Mouse (Mus musculus) fibroblast of lung, adult 2 months (primary cell): ENCODE data around the gene Fabp2.
A peak's percentile ranks its signal among the peaks of the same experiment; 100 is the strongest.
"Not testable (repeated sequence)": the region's sequence is repeated elsewhere in the genome, so short reads cannot be mapped to it uniquely, and the experiment has no call there.

Experiments used
- DNase-seq: peaks from one replicate; pipeline ENCODE4 v3.0.0-alpha.2; 2011; ENCODE audit warnings: low read depth

Gene Fabp2

DNA sequence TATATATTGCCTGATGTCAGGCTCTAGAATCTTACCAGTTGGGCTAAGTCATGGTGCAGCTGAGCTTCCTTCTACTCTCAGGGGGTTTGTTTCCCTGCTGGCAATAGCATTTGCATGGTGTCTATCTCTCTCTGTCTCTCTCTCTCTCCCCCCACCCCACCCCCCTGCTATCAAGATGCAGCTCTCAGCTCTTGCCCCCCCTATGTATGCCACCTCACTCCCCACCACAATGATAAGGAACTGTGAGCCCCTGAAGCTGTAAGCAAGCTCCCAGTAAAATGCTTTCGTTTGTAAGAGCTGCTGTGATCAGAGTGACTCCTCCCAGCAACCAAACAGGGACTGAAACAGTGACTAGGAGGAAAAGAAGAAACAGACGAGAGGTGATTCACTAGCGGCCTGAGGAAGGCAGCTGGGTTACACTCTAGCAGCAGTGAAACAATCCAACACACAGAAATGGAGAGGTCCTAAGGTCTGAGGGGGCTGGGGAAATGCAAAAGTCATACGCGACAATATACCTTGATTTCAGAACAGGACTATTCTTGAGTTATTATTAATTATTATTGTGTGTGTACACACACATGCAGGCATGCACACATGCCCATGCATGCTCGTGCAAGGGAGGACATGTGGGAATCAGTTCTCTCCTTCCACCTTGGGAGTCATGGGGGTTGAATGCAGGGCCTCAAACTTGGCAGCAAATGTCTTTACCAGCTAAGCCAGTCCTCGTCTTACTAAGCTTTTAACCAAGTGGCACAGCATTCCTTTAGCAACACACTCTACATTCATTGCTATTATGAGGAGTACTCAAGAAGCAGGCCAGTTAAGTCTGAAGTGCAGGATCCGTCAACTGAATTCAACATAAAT, 25.9 kb downstream of the Fabp2 start:
- DNase-seq = no peak

DNA sequence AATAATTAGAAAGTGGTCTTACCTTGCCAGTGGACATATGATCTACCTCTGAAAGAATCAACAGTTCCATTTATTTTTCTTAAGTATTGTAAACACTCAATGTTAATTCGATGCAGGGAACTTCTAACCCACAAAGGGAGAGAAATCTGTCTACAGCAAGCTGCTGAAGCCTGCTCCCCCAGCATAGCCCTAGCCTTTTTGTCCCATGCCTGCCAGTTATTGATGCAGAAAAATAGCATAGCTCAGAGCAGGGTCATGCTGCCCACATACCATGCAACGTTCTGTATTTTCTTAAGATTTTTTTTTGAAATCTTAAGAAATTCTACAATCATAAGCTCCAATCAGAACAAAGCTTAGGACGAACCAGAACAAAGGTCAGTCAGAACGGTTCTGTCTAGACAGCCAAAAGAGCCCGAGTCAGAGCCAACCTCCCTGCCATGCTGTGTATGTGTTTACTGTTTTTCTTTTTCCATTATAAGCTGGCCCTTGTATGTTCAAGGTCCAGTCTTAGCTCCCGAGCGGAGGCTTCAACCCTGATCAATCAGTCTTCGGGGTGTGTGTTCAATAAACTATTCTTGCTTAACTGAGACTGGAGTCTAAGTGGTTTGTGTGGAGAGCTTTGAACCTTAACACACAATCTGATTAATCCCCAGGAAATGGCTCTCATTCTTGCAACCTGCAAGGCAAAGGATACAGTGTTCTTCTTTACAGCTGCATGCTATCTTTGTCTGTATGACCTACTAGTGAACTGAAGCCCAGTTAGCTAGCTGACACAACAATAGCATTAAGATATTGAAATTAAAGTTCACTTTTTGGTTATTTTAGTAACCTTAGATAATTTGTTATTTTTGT, 27.0 kb downstream of the Fabp2 start:
- no peak for DNase-seq

DNA sequence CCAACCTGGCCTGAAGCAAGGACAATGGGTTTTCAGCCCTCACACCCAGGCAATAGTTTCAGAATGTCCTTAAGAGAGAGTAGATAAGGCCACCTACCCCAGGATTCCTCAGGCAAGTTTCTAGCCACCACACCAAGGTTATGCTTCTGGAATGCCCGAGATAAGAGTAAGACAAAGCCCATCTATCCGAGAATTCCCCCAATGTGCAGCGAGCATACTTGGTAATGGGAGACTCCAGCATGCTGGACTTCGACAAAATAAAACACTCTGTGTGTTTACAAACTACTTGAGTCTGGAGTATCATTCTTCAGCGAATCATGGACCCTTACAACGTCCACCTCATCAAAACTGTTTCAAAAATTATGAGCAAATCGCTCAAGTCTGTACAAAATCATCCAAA, 28.3 kb downstream of the Fabp2 start:
- no peak for DNase-seq

DNA sequence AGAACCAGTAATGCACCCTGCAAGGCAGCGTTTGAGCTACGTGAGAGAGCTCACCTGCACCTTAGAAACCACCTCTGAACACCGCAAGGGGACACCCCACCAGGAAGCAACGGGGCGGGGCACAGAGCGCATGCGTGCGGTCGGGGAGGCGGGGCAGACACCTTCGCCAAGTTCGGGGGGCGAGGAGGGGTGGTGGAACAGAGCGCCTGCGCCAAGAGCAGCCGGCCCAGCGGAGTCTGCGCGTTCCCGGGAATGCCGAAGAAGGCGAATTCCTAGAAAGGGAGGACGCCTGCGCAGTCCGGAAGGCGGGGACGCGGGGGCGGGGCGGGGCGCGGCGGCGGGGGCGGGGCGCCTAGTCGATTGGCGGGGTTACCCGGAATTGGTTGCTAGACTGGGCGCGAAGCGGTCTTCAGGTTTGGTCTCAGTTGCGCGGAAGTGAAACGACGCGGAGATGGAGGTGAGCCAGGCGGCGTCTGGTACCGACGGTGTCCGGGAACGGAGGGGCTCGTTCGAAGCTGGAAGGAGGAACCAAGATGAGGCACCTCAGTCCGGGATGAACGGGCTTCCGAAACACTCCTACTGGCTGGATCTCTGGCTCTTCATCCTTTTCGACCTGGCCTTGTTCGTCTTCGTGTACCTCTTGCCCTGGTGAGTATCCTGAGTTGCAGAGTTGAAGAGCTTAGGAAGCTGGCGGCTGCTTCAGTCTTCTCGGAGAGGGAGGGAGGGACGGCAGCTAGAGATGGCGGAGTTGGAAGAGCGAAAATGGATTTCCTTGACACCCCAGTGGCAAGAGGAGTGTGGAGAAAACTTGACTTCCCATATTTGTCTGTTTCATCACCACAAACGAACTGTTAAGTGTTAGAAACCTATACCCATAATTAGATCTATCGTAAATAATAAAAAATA, 29.4 kb downstream of the Fabp2 start, which contains the start of gene 1810037I17Rik:
Gene 1810037I17Rik (plus strand): TSS at position 195 of the 906 bp plus-strand sequence.
- DNase-seq = peak; percentile 70

DNA sequence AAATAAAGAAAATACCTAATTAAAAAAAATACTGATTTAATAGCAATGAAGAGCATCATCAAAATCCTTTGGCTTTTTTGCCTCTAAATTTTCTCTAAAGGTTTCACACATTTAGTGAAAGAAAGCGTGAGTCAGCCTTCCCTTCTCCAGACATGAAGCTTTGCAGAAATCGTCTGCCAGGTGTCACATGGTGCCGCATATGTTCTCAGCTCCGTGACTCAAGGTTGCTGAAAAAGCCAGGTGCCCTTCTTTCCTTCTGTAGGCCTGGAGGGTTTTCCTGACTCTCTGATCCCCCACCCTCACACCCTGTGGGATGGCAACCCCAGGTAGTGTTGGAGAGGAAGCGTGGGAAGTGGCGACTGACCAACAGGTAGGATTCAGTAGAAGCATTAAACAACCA, 34.9 kb downstream of the Fabp2 start:
- DNase-seq = no peak

DNA sequence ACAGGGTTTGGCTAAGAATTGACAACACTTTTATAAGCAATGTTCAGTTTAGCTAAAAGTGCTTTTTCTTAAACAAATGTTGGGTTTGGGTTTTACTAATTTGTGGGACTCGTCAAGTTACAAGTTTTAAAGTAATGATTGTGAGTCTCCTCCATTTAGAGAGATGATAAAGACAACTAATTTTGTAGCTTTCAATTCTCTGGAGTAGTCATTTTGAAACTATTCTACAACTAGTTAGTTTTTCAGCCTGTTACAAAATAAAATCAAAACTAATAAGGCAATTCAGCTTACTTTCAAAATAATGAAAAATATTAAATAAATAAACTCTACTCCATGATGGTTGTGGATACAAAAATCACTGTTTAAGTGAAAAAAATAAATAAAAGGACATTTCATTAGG, 37.6 kb downstream of the Fabp2 start:
- DNase-seq = no peak

DNA sequence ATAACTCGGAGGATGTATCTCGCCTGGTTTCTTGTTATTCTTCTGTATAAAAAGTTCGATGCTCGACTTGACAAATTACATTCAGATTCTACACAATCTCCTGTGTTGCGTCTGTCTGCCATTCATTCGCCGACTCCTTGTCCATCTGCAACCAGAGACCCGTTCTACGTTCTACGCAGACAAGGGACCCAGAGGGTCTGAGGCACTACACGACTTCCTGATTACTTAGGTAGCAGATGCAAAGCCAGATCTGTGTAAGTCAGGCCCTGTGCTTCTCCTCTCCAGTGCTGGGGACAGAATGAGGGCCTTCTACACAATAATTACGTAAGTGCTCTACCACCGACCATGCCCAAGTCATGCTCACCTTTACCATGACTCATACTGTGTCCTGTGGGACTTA, 42.3 kb downstream of the Fabp2 start:
- DNase-seq = not testable (repeated sequence)

DNA sequence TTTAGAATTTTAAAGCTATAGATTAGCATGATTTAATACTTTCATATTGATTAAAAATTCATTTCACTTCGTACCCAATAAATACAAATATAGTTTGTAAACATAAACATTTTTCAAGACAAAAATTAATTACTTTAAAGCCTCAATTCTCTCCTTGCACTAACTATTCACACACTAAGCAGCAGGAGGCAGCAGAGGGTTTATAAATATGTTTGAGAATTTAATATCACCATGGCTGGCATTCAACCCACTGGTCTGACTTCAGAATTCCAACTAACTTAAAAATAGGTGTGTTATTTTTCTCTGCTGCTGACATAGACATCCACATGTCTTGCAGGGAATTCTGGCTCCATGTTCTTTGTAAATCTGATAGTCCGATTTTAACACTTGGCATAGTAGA, 44.3 kb downstream of the Fabp2 start:
- no peak for DNase-seq

DNA sequence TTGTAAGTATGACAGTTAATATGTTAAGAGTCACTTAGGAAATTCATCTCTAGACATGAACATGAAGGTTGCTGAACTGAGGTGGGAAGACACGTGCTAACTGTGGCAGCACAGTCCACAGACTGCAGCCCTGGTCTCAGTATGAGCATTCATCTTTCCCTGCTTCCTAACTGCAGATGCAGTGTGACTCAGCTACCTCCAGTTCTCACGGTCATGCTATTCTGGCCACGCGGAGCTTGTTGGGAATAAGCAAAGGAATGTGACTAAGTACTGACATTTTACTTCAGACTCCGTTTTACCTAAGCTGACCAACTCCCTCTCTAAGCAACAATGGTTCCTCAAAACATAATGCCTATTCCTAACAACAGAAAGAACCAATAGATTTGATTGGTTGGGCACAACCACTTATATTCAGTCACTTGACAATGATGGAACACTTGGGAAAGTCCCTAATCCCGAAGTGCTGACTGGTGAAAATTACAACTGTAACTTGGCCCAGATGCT, 48.6 kb downstream of the Fabp2 start:
- DNase-seq = peak; percentile 69
